Mouse (Mus musculus) gastrocnemius, postnatal 36 days (tissue): ENCODE measurements around the gene Pccb. TPM values are rescaled to one million over a fixed set of nuclear protein-coding genes. Genes with fewer than 3 reads are reported as not detected.

Source experiments
- DNase-seq, 2 experiments: peaks; one replicate each; pipeline ENCODE4 v3.0.0; 2022
- intact Hi-C: fragments of 180-260 bp; cut with DNase I; formaldehyde crosslinking; loops from one replicate; pipeline ENCODE4 v1.15.1; 2025
- total RNA-seq, 2 experiments: library from RNA; stranded (reverse); gene quantifications; 2 replicates each; pipeline ENCODE4 v1.2.3; 2021

The Pccb gene
- total RNA-seq, 2 experiments from 2014 or later = 52.6 to 58.4 TPM

DNA sequence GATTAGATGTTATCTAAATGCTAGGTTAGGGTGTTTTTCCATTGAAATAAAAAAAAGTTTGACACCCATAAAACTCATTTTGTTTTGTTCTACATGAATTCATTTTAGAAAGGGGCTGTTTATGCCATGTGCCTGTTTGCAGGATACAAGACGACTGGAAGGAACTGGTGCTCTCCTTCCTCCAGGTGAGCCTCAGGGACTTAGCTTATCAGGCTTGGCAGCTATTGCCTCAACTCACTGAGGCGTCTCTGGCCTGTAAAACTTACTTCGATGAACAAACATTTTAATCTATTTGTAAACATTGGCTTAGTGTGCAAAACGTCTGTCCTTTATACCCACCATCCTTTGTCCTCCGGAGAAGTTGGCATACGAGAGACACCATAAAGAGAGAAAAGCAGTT is 18.0 kb upstream of the Pccb start:
- DNase-seq = no peak
- intact Hi-C loops = no loop called here

DNA sequence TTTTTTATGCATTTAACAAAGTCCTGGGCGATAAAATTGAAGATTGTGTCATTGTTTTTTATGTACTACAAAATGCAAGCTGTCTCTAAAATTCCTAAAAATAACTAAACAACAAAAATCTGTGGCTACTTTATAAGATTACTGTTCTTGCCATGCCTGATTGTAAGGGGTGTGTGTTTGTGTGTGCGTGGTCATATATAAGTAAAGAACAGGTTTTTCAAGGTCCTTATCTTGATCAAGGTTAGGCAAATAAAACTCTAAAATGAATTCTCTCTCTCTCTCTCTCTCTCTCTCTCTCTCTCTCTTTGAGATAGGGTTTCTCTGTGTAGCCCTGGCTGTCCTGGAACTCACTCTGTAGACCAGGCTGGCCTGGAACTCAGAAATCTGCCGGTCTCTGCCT is 17.3 kb upstream of the Pccb start:
- no peak for DNase-seq
- intact Hi-C loops = no loop called here

DNA sequence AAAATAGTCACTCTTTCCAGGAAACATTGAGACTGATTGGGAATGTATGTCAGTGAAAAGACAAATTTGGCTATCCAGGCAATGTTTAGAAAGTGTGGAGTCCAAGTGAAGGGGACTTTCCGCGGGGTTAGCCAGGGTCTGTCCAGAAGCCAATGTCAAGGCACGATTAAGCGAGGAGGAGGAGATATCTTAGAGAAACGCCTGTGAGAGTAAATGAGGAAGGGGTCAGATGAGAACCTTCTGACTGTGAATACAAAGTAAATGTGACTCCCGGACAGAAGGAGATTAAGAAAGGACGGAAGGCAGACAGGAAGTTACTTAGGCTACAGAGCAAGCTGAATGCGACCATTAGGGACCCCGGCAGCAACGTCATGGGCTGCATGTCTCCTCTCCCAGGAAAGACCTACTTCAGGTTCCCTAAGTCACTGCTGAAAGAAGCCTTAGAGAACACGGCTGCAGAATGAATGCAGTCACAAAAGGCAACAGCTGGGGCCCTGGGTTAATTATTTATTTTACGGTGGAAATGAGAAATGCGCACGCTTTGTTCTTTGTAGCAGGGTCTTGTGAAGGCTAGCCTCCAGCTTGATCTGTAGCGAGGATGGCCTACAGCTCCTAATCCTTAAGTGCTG is 11.1 kb upstream of the Pccb start:
- intact Hi-C loops = no loop called here
- DNase-seq = no peak

DNA sequence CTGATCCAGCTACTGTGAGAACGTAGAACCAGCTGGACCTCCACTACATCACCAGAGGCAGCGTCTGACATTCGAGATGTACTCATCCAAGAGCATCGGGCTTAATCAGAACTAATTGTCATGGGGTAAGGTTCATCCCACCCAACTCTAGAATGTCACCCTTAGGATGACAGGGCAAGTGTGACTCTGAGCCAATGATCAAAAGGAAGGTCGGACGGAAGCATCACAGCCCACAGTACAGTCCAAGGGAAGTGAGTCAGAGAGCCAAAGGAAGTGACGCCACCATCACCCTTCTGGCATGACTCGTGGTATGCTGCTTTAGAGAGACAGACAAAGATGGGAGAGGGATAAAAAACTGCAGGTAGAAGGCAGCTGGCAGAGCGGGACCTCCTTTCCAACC is 7.6 kb upstream of the Pccb start:
- no peak for DNase-seq
- intact Hi-C loops = no loop called here

DNA sequence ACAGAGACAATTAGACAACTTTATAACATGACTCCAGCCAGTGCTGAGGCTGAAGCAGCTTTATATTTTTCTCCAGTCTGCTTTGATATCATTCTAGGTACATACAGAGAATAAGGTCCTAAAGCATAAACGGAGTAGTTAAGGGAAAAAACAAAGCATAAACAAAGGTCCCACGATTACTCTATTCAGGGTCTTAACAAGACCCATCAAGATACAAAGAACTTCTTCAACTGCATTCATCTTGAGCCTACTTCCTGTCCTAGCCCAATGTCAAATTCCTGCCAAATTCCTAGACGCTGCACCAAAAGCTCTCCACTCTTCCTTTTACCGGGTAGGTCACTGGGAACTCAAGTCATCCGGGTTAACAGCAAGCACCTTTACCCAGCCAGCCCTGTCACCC is 6.8 kb upstream of the Pccb start:
- intact Hi-C loops = no loop called here

DNA sequence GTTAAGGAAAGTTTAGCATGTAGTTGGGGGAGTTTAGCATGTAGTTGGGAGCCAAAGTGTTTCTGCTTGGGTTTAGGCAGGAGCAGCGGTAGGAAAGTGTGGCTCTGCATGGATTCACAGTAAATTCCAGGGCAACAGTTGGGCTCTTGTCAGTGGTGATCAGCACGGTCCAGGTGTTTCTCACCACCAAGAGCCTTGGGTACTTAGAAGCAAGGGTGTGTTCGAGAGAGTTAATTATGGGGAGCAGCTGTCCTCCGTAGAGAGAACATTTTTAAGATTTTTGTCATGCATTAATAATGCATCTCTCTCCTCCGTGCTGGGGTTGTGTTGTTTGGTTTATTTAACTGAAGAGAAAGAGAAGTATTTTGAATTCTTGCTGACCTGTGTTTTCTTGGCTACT is 3.9 kb upstream of the Pccb start:
- intact Hi-C loops = no loop called here
- no peak for DNase-seq

More for the DNA sequence above, 6.8 kb upstream of the Pccb start:
- DNase-seq = no peak

DNA sequence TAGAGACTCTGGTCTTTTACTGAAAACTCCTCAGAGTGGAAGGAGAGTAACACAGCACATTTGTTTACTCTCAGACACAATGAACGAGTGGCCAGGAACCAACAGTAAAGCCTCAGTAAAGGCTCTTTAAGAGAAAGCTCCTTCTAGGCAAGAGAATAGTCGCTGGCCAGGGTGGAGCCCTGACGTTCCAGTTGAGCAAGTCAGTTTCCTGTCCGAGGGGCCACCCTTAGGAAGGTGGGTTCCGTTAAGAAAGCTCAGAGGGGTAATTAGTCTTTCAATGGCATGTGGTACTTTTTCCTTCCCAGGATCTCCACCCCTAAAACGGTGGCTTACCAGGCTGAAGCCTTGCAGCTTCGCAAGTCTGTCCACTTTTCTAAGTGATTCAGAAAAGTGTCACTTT is 2.7 kb upstream of the Pccb start:
- DNase-seq = no peak
- intact Hi-C loops = no loop called here

DNA sequence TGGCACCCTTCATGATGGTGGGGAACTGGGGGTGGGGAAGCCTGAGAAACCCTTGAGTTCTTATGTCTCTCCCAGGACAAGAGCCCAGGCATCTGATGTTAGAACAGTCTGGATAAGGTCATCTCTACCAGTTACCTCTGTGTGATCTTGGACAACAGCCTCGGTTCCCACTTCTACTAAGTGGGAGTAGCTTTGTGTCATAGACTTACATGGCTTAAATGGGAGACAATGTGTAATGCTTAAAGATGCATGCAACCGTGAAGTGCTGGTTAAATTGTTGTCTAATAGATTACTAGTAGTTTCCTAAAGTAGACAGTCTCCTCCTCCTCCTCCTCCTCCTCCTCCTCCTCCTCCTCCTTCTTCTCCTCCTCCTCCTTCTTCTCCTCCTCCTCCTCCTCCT is 2.2 kb upstream of the Pccb start:
- intact Hi-C loops = no loop called here

DNA sequence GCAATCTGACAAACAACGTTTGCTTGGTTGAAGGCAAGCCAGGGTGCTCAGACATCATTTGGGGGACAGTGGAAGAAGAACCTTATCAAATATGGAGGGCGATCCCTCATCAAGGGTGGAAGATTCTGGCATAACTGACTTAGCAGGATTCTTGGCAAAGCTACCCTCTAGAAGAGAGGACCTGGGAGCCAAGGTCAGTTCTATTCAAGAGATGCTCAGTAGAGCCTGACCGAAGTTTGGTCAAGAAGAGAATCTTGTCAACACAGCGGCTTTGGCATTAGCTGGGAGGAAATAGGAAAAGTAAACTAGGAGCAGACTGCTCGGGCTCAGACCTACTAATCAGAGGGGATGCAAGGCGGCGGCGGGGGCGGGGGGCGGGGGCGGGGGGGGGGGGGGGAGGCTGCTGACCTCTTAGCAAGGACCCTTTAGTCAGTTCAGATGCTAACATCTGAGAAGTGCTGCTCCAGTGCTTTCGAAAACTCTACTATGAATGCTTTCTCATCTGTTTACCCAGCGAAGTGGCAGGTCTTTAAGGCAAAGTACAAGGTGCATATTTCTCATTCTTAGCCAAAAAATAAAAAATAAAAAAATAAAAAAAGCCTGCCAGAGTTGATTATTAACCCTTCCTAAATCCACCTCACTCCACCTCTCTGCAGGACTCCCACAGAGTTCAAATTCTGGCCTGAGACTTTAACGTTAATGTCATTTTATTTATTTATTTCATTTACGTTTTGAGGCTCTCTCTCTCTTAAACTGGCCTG is 1.3 kb upstream of the Pccb start:
- no peak for DNase-seq
- intact Hi-C loops = loop anchor here (2.0 kb wide), 1 partner anchor 37 kb away; no protein-coding TSS in a partner anchor

More for the DNA sequence above, 2.2 kb upstream of the Pccb start:
- DNase-seq = no peak

DNA sequence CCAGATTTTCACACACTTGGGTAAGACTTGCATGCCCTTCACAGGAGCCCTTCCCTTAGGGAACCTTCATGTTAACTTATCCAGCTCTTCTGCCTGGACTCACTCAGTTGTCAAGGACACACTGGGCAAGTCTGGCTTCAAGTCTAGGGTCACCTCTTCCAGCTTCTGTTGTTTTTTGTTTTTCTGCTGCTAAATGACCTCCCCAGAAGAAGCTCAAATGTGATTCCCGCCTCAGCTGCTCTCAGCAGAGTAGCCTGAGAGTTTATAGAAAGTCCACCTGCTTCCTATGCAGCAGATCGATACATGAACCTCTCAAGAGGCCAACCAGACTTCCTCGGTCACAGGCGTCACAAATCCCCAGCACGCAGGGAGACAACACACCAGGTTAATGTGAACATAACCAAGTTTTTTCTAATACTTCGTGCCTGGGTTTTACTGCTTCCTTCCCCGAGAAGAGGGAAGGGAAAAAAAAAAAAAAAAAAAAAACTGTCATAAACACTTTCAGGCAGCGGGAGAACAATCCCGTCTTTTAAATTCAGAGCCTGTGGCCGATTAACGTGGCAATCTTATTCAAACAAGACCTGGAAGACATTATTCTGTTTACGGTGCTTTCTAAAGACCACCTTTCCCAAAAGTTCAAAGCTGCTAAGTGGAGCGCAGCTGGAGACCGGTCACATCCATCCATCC is 794 bp downstream of the Pccb start:
- DNase-seq = no peak

DNA sequence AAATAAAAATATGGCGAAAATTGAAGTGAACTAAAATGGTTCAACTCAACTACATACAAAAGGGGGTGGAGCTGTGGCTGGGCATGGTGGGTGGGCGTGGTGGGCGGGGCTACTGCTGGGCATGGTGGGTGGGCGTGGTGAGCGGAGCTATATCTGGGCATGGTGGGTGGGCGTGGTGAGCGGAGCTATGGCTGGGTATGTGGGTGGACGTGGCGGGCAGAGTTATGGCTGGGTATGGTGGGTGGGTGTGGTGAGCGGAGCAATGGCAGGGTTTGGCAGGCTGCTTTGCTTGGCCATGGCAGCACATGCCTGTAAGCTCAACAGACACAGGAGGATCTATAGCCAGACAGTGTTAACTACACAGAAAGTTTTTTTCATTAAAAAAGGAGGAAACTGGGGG is 15.9 kb downstream of the Pccb start:
- no peak for DNase-seq
- intact Hi-C loops = no loop called here

More for the DNA sequence above, 794 bp downstream of the Pccb start:
- intact Hi-C loops = loop anchor here (2.0 kb wide), 1 partner anchor 39 kb away; no protein-coding TSS in a partner anchor

DNA sequence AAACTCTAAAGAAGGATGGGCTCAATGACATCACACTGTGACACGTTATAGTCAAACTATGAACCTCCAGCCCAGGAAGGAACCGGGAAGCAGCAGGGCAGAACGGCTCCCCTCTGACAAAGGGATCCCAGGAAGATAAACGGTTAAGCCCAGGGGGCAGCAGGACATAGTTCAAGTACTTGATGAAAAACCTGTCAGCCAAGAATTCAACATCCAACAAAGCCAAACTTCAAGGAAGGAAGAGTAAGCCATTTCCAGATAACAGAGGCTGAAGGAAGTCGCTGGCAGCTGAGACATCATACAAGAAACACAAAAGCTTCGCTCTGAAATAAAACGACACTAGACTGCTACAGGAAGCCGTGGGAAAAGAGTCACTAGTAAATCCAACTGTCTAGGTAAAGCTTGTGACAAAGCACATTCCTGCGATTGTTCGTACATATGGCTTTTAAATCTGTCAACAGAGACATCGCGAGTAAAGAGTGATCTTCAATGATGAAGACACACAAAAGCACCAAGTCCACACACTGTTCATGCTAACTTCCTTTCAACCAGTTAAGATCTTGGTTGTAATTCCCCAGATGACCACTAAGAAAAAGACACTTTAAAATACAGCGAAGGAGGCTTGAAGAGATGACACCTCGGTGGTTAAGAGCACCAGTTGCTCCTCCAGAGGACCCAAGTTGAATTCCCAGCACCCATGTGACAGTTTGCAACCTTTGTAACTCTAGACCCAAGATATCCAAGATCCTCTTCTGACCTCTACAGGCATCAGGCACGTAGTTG is 16.8 kb downstream of the Pccb start:
- no peak for DNase-seq
- intact Hi-C loops = no loop called here

DNA sequence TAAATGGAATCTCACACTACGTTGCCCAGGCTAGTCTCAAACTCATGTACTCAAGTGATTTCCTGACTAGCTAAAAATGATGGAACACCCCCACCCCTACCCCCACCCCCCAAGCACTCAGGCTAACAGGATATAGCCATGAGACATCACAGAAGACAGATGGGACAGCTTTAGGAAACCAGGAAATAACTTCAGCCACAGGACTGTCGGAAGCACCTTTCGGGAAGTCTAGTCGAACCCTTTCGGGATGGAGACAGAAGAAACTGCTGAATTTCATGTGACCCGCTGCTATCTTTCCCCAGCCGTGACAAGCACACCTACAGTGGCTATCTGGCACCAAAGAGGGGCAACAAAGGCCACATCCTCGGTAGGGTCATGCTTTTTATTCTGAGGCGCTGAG is 19.4 kb downstream of the Pccb start:
- no peak for DNase-seq
- intact Hi-C loops = no loop called here

DNA sequence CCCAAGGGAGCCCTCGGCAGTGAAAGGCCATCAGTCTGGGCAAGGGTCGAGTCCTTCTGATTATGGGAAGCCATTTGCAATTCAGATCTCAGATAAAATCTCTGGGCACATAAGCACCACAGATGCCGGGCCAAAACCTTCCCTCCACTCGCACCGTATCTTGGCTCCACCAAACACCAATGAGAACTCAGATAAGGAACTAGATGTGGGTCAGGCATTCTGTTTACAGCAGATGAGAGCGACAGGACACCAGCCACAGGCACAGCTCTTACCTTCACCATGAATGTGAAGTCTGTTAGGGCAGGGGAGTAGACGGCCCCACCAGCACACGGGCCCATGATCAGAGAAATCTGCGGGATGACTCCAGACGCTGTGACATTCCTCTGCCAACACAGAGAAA is 22.3 kb downstream of the Pccb start:
- DNase-seq = no peak
- intact Hi-C loops = no loop called here

DNA sequence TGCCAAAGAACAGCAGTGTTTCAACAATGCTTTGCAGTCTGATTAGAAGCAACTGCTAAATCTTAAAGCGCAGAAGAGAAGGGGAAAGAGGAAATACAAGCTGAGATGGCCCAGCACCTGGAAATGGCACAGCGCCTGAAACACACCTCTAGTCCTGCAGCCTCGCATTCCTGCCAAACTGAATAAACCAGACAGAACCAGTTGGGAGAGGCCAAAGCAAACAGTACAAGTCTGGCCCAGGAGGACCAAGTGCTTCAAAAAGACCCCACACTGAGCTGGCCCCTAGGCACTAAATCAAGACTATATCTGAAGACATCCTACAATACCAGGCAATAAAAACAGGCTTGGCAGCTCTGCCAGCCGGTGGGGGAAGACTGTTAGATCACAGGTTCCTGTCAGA is 28.8 kb downstream of the Pccb start:
- intact Hi-C loops = no loop called here
- no peak for DNase-seq

DNA sequence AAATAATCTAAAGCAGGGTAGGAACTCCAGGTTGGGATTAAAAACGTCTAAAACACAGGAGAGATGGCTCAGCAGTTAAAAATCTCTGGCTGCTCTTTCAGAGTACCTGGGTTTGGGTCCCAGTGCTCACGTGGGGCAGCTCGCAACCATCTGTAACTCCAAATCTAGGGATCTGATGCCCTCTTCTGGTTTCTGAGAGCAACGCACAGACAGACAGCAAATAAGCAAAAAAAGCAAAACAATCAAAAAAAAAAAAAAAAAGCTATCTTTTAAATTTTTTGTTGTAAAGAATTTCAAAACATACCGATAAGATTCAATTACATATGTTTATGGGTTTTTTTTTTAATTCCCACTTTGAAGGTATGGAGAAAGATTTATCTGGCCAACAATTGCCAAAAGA is 31.4 kb downstream of the Pccb start:
- DNase-seq = no peak
- intact Hi-C loops = no loop called here

DNA sequence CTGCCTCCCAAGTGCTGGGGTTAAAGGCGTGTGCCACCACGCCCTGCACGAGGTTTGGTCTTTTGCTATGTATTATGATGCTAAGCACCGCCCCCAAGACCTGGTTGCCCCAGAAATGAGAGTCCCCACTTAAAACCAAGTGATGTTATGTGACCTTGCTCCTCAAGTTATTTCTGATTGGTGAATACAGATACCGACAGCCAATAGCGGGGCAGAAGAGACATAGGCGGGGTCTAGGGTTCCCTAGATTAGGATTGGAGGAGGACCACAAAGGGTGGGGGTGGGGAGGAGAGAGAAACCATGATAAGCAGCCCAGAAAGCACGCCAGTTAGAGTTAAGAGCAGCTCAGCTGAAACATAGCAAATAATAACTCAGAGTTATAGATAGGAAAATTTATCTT is 31.9 kb downstream of the Pccb start:
- intact Hi-C loops = no loop called here

DNA sequence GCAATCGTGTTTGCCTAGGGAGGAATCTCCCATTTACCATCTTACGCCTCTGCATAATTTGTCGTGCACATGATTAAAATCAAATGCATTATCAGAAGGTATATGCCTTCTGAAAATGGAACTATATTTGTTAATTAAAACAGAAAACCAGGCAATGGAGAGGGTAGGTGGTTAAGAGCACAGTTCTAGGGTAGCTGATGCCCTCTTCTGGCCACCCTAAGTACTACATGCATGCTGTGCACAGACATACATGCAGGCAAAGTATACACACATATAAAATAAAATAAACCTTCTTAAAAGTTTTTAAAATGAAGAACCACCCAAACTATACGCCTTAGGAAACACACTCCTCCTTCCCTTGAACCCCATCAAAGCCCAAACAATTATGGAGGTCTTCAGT is 32.6 kb downstream of the Pccb start:
- intact Hi-C loops = no loop called here
- no peak for DNase-seq

More for the DNA sequence above, 31.9 kb downstream of the Pccb start:
- no peak for DNase-seq

DNA sequence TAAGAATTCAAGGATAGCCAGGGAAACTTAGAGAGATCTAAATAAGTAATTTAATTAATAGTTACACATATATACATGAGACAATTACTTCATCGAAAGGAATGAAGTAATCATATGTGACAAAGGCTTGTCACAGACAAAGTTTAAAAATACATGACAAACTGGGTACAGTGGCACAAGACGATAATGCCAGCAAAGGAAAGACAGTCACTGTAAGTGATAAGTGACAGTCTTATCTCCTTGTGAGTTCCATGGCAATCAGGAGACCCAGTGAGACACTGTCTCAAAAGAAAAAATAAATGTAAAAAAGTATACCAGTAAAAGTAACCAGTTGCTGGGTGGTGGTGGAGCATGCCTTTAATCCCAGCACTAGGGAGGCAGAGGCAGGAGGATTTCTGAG is 37.6 kb downstream of the Pccb start:
- intact Hi-C loops = no loop called here
- DNase-seq = no peak

DNA sequence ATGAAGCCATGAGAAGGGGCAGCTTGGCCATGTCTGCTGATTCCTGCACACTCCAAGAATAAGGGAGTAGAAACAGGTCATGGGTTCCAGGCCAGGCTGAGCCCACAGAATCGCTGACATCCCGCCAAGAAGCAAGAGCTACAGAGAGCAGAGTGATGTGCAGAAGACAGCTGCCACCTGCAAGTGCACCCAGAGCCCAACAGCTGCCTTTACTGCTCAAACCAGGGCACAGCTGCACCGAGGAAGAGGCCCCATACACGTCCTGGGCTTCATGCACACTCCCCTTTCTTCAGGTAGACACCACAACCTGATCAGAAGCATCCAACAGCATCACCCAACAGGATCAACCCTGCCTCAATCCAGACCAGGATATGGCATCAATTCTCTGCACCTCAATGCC is 40.8 kb downstream of the Pccb start:
- intact Hi-C loops = no loop called here
- no peak for DNase-seq

DNA sequence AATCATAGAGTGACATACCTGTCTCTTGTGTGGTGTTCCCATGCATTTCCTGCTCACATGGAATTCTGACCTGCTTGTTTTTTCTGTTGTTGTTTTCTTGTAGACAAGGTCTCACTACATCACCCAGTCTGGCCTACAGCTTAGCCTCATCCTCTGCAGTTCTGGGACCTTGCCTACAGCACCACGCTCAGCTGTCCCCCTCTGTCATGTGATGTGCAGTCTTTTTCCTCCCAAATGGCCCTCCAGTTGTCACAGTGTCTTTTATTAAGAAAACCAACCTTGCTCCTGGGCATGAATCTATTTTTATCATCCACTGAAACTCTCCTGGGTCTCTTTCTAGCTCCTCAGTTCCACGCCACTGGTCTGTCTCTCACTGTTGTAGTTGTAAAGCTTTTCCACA is 42.5 kb downstream of the Pccb start:
- intact Hi-C loops = no loop called here
- DNase-seq = no peak
